ENCODE assay signal across 10 mouse cellular contexts in genomic region chr8:61894062-61894461, GRCm38 (mm10). TPM values are rescaled to one million over a fixed set of nuclear protein-coding genes. Genes with fewer than 3 reads are reported as not detected.
DNase-seq lines count a peak whose midpoint lies in the region; ATAC-seq and TF ChIP-seq lines count a peak whose summit lies in the region.
"Had no signal": no experiment of that assay in that cellular context is flagged by ENCODE, and none has a peak within 500 bp of the region (broad histone marks: within the 10 kb centered on the region; RNA-seq: fewer than 3 reads in every experiment).

No protein-coding gene starts in this region.

- peak; percentile 67 for TF ChIP-seq CTCF in forebrain, postnatal 0 days (IDR thresholded peaks at IDR 0.05; ENCODE audit: low read depth)

- H3K9ac ChIP-seq in forebrain, postnatal 0 days: no peak overlapping the region
- H3K9ac ChIP-seq: heart, embryonic 15.5 days had no signal

- no peak overlapping the region for H3K27ac ChIP-seq in forebrain, postnatal 0 days (ENCODE audit: low read depth, low read length)

- peak; percentile 69 to 70 for DNase-seq in cerebellum, postnatal 10 days
- DNase-seq in cerebellum, adult 11-12 months: no peak
- peak; percentile 8 for DNase-seq in thymus, postnatal 14 days
- DNase-seq in thymus, adult 18-20 months: no peak
- peak; percentile 60 for DNase-seq in forebrain, postnatal 0 days
- peak; percentile 47 to 79 for DNase-seq in kidney, postnatal 36 days
- DNase-seq in lung, postnatal 36 days: peak; percentile 61
- no peak for DNase-seq in spleen, adult 12 weeks (ENCODE audit: low spot score)

- no peaks in the 10 kb centered on the region for H3K9me3 ChIP-seq in forebrain, postnatal 0 days (ENCODE audit: low read length)
- H3K9me3 ChIP-seq: G1E; heart, embryonic 15.5 days had no signal

- no peaks in the 10 kb centered on the region for H3K4me1 ChIP-seq in forebrain, postnatal 0 days (ENCODE audit: insufficient read depth)

- H3K36me3 ChIP-seq in forebrain, postnatal 0 days (ENCODE audit: insufficient read depth): no peaks in the 10 kb centered on the region
- H3K36me3 ChIP-seq: G1E had no signal

- no peak overlapping the region for H3K4me2 ChIP-seq in forebrain, postnatal 0 days (ENCODE audit: low read depth)
- H3K4me2 ChIP-seq: heart, embryonic 15.5 days had no signal

- ATAC-seq in forebrain, postnatal 0 days: peak; percentile 27; the same call in 1 of the 2 replicates

- WGBS in forebrain, postnatal 0 days: 55% methylated on average over 2 of the region's 2 CpGs

- H3K27me3 ChIP-seq in forebrain, postnatal 0 days (ENCODE audit: insufficient read depth, low read length): no peaks in the 10 kb centered on the region
- H3K27me3 ChIP-seq: heart, embryonic 15.5 days had no signal

- H3K4me3 ChIP-seq in forebrain, postnatal 0 days (ENCODE audit: low read depth, low read length): no peak overlapping the region
- H3K4me3 ChIP-seq: heart, embryonic 15.5 days had no signal

RNA-seq across cellular contexts. Expression of gene Palld, which starts 8.4 kb away (rescaled TPM):
- total RNA-seq in forebrain, postnatal 0 days (2014; rRNA removed): 4.1 and 11.0 TPM in 2 replicates
- 6.6 and 10.7 TPM in 2 replicates for polyA plus RNA-seq in forebrain, postnatal 0 days (2015; fragmentation: Nextera tagmentation; extraction: Ambion mirVana)
- polyA plus RNA-seq: G1E had no signal

RNA-seq across cellular contexts. Expression of gene Ddx60, which starts 33.8 kb away (rescaled TPM):
- 0.48 and 0.62 TPM in 2 replicates for total RNA-seq in forebrain, postnatal 0 days (2014; rRNA removed)
- polyA plus RNA-seq in forebrain, postnatal 0 days (2015; fragmentation: Nextera tagmentation; extraction: Ambion mirVana): 0.47 and 0.93 TPM in 2 replicates
- polyA plus RNA-seq: G1E had no signal

Comparison
In these comparisons a context has a peak if more than half of its experiments do, and no peak if none do; other contexts are left out.
1. DNase-seq: peak in cerebellum, postnatal 10 days (2 of 2), thymus, postnatal 14 days (single experiment), forebrain, postnatal 0 days (single experiment), kidney, postnatal 36 days (2 of 2) and lung, postnatal 36 days (single experiment); none in cerebellum, adult 11-12 months (single experiment), thymus, adult 18-20 months (0 of 2) and spleen, adult 12 weeks (single experiment).